Mouse (Mus musculus) adrenal gland, adult (tissue): ENCODE data around the gene Fry.
A peak's percentile ranks its signal among the peaks of the same experiment; 100 is the strongest.

Source experiments
- DNase-seq, 2 experiments: peaks; one replicate each; pipeline ENCODE4 v3.0.0; 2022 to 2023; ENCODE audit warnings: low spot score in 1 of 2; ENCODE audit not compliant: inconsistent age in 2 of 2

The Fry gene

DNA sequence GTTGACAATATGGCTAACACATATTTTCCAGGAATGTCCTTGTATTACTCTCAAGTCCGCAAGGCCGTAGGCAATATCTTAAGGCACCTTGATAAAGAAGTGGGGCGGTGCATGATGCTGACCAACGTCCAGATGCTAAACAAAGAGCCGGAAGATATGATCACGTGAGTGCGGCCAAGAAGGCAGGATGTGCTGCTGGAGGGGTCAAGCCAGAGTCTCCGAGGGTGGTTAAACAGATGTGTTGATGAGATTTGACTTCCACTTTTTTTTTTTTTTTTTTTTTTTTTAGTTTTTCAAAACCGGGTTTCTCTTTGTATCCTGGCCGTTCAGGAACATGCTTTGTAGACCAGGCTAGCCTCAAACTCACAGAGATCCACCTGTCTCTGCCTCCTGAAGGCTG lies 262.3 kb downstream of the Fry start:
- DNase-seq, result no peak

DNA sequence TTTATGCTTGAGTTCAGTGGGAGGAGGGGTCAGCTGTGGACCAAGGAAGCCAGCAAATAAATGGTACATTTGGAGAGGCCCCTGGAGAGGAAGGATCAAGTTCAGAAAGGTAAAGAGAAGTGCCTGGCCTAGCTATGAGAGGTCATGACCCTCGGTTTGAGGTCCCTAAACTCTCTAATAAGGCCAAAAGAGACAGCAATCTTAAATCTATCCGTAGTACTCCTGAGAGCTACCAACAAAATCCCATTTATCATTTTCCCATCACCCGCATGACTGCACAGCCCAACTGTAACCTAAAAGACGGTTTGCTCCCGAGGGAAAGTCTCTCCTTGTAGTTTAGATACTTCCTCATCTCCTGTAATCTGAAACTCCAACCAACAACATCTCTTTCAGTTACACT lies 264.0 kb downstream of the Fry start:
- no peak for DNase-seq

GRCm38 (mm10) chr5:150384272-150385215 lies 266.1 kb downstream of the Fry start:
- DNase-seq, result peak in 1 of 2 experiments; percentile 32

DNA sequence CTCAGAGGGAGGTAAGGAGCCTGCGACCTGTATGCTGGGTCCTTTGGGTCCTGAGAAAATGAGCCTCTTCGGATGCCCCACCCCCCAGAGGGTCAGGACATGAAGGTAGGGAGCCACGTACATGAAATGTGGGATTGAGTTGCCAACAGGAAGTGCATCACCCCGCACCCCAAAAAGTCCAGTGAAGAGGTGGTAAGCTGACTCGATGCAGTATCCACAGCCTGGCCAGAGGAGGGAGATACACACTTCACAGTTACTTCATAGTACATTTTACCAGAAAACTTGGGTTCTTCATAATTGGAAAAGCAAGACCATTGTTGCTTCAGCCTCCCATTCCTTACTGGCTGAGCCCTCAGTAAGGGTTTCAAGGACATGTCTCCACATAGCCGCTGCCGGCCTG lies 266.8 kb downstream of the Fry start:
- no peak for DNase-seq

DNA sequence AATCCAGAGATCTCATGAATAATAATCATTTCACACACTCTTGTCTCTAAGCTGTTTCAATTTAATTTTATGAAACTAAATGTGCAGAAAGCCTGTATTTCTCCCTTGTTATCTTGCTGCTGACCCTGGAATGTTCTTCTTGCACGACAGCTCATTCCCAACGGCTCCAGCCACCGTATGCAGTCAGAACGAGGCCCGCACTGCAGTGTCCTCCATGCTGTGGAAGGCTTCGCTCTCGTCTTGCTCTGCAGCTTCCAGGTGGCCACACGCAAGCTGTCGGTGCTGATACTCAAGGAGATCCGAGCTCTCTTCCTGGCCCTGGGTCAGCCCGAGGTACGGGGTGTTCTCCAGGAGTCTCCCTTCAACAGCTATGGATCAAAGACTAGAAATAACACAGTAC lies 270.2 kb downstream of the Fry start:
- peak in 1 of 2 experiments; percentile 54 for DNase-seq

DNA sequence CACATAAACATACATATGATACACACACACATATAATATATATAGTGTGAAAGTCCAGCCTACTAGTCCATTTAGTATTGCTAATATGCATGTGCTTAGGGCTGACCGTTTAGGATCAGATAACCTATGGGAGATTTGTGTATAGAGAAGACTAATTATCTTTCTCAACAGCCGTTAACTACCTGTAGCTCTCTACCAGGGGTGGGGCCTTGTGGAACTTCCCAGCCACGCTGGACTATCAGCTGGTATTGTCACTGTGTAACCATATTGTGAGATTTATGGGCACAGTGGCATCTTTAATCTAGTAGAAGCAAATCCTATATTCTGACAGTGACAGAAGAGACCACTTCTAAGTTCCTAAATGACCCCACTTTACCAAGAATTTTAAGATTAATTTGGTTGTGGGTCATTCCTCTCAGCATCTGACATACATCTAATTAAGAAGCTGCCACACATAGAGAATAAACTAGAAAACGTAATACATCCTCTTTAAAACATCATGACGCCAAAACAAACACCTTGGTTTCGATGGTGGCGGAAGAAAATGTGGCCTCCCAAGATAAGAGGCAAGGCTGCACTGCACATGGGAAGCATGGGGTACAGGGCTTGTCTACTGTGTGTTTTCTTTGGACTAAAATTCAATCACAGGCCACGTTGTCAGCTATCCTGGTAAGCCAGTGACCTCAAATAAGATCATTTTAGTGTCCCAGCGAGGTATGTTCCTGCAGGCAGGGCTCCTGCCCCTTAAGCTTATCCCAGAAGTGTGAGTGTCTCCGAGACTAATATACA lies 271.3 kb downstream of the Fry start:
- DNase-seq, result no peak

DNA sequence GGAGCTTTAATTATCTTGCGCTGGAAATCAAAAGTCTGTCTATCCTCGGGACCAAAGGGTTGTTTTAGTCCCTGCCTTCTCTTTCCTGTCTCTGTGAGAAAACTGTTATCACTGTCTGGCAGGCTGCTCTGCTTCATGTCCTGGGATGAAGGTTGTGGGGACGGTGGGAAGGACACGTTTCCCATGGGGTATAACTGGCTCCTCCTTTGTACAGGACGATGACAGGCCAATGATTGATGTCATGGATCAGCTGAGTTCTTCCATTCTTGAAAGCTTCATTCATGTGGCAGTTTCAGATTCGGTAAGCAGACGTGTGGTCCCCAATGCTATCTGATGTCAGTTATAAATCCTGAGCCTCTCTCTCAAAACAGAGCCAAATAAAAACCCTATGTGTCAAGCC lies 272.0 kb downstream of the Fry start:
- DNase-seq, result peak in 1 of 2 experiments; percentile 27

- no peak for DNase-seq
Measured at GRCm38 (mm10) chr5:150394645-150395044, 276.2 kb downstream of the Fry start.

GRCm38 (mm10) chr5:150402832-150403447 lies 284.5 kb downstream of the Fry start:
- DNase-seq, result peak in 1 of 2 experiments; percentile 57

GRCm38 (mm10) chr5:150404867-150405266 lies 286.4 kb downstream of the Fry start:
- peak; percentile 46 to 75 for DNase-seq

- DNase-seq, result no peak
Measured at GRCm38 (mm10) chr5:150408979-150409378, 290.5 kb downstream of the Fry start.

GRCm38 (mm10) chr5:150409451-150410045 lies 291.1 kb downstream of the Fry start:
- DNase-seq, result peak in 1 of 2 experiments; percentile 36

DNA sequence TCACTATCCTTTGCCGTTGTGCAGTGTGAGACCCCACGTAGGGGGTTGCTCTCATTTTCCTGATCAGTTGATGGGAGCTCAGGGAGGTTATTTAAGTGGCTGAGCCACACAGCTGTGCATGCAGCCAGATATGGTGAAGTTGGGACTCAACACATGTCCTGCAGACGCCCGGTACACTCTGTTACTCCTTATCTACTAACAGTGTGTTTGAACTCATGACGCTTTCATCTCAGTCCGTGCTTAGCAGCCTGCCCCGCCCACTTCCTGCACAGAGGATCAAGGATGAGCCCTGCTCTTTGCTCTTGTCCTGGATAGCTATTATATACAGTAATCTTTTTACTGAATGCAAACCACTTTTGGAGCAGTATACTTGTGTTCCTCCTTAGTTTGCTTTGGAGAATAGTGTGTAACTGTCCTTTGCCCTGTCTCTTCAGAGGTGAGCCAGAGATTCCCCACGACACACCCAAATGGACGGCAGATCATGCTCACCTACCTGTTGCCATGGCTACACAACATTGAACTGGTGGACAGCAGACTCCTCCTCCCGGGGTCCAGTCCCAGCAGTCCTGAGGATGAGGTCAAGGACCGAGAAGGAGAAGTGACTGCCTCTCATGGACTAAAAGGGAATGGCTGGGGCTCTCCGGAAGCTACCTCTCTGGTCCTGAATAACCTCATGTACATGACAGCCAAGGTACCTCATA lies 294.5 kb downstream of the Fry start:
- no peak for DNase-seq

DNA sequence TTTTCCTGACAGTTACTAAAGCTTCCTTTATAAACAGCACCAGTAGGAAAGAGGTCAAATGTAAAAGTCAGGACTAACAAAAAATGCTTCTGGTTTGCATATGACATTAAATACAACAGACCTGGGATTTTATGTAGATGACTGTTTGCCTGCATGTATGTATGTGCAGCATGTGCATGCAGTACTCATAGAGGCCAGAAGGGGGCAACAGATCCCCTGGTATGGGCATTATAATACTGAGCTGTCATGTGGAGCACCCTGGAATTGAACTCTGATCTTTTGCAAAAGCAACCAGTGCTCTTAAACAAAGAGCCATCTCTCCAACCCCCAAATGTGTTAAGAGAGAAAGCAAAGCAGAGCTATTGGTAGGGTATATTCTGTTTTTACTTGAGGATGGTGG lies 296.4 kb downstream of the Fry start:
- no peak for DNase-seq

- no peak for DNase-seq
Measured at GRCm38 (mm10) chr5:150417223-150417622, 298.8 kb downstream of the Fry start.

GRCm38 (mm10) chr5:150418035-150418434 lies 299.6 kb downstream of the Fry start:
- DNase-seq, result no peak

- no peak for DNase-seq
Measured at GRCm38 (mm10) chr5:150425038-150425437, 306.6 kb downstream of the Fry start.

GRCm38 (mm10) chr5:150426595-150426994 lies 308.1 kb downstream of the Fry start:
- DNase-seq, result peak in 1 of 2 experiments; percentile 72

GRCm38 (mm10) chr5:150431286-150431685 lies 312.8 kb downstream of the Fry start:
- DNase-seq, result no peak

- DNase-seq, result no peak
Measured at GRCm38 (mm10) chr5:150432960-150433359, 314.5 kb downstream of the Fry start.
